ENCODE assay signal across 8 mouse cellular contexts in the genomic region with DNA sequence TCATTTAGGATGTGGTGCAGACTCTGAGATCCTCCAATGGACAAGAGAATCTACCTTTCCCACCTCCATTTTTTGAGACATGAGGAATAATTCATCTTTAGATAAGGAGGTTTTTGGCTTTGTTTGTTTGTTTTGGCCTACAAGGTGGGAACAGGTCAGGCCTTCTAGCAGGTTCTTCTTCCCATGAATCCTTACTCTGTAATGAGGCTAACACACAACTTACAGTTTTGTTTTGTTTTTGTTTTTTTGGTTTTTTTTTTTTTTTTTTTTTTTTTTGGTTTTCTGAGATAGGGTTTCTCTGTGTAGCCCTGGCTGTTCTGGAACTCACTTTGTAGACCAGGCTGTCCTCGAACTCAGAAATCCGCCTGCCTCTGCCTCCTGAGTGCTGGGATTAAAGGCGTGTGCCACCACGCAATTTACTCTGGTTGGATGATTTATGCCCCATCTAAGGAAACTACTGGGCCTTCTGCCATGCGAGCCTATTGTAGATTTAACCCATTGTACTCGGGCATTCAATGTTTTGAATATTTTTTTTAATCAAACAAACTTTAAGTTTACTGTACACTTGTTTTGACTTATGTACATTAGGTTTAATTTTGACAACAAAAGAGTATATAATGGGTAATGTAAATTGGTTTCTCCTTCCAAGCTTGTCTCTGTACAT. TPM values are rescaled to one million over a fixed set of nuclear protein-coding genes. Genes with fewer than 3 reads are reported as not detected.
DNase-seq lines count a peak whose midpoint lies in the region; ATAC-seq lines count a peak whose summit lies in the region.

No protein-coding gene starts in this region.

- no peak for ATAC-seq in heart, embryonic 11.5 days (replicated peaks; ENCODE audit: insufficient number of reproducible peaks, low FRiP score, low TSS enrichment)
- no peak for ATAC-seq in kidney, embryonic 15.5 days (replicated peaks; ENCODE audit: low FRiP score)
- no peak for ATAC-seq in megakaryocyte progenitor cell, adult 5-6 weeks (replicated peaks; ENCODE audit: poor library complexity)

- peak overlapping the region; percentile 81 for H3K4me2 ChIP-seq in heart, embryonic 11.5 days
- H3K4me2 ChIP-seq in kidney, embryonic 15.5 days, result peak overlapping the region; percentile 75

- no peaks in the 10 kb centered on the region for H3K27me3 ChIP-seq in heart, embryonic 11.5 days (ENCODE audit: control insufficient read depth, insufficient read depth, low read length)
- no peaks in the 10 kb centered on the region for H3K27me3 ChIP-seq in kidney, embryonic 15.5 days

- H3K27ac ChIP-seq in heart, embryonic 11.5 days (ENCODE audit: low read depth, low read length), result no peak overlapping the region
- H3K27ac ChIP-seq in kidney, embryonic 15.5 days, result peak overlapping the region; percentile 91; the same call in 1 of the 2 replicates

- no peak overlapping the region; the same call in 1 of the 2 replicates for H3K9ac ChIP-seq in heart, embryonic 11.5 days (ENCODE audit: low read depth, low read length)
- no peak overlapping the region; the same call in 1 of the 2 replicates for H3K9ac ChIP-seq in kidney, embryonic 15.5 days

- peaks cover 2% of the 10 kb centered on the region; the same call in 1 of the 2 replicates for H3K36me3 ChIP-seq in heart, embryonic 11.5 days (ENCODE audit: control insufficient read depth, insufficient read depth, low read length)
- H3K36me3 ChIP-seq in kidney, embryonic 15.5 days, result peaks cover 16% of the 10 kb centered on the region

- H3K9me3 ChIP-seq in heart, embryonic 11.5 days (replicated peaks; ENCODE audit: control insufficient read depth, low read length), result no peaks in the 10 kb centered on the region
- H3K9me3 ChIP-seq in kidney, embryonic 15.5 days (replicated peaks), result no peaks in the 10 kb centered on the region

- no peak for DNase-seq in heart, adult 11 months
- DNase-seq in adipocyte (ENCODE audit: low spot score), result peak; percentile 58
- peak; percentile 38 for DNase-seq in lung, postnatal 36 days
- no peak for DNase-seq in cerebellum, postnatal 14 days
- DNase-seq in adrenal gland, postnatal 4 days (ENCODE audit: low spot score in 2 of 2), result no peak

- peak overlapping the region; percentile 83; the same call in 1 of the 2 replicates for H3K4me3 ChIP-seq in heart, embryonic 11.5 days (ENCODE audit: low read depth, low read length)
- peak overlapping the region; percentile 78 for H3K4me3 ChIP-seq in kidney, embryonic 15.5 days (replicated peaks)

- 82% methylated on average over 6 of the region's 6 CpGs for WGBS in heart, embryonic 11.5 days (ENCODE audit: insufficient replicate concordance)
- 44% methylated on average over 6 of the region's 6 CpGs for WGBS in kidney, embryonic 15.5 days

- peaks cover 6% of the 10 kb centered on the region; the same call in 1 of the 2 replicates for H3K4me1 ChIP-seq in heart, embryonic 11.5 days (ENCODE audit: control insufficient read depth, insufficient read depth, low read length)
- H3K4me1 ChIP-seq in kidney, embryonic 15.5 days, result peaks cover 9% of the 10 kb centered on the region

RNA-seq across cellular contexts. Expression of a gene that starts 0.9 kb away (rescaled TPM):
- 18.2 and 20.8 TPM in 2 replicates for polyA plus RNA-seq in heart, embryonic 11.5 days (2014; fragmentation: Nextera tagmentation; extraction: Ambion mirVana)
- 20.5 and 24.0 TPM in 2 replicates for polyA plus RNA-seq in kidney, embryonic 15.5 days (2015; fragmentation: Nextera tagmentation; extraction: Ambion mirVana)
- total RNA-seq in megakaryocyte progenitor cell, adult 5-6 weeks (2015), result 26.5 and 28.7 TPM in 2 replicates
- total RNA-seq in megakaryocyte progenitor cell, adult 5-6 weeks (2017), result 22.0 and 25.8 TPM in 2 replicates
- 10 to 100 TPM; 37.7 to 43.5 TPM for total RNA-seq in adrenal gland, postnatal 4 days (2021)

RNA-seq across cellular contexts. Expression of a gene that starts 8.5 kb away (rescaled TPM):
- polyA plus RNA-seq in heart, embryonic 11.5 days (2014; fragmentation: Nextera tagmentation; extraction: Ambion mirVana), result 9.0 and 11.5 TPM in 2 replicates
- polyA plus RNA-seq in kidney, embryonic 15.5 days (2015; fragmentation: Nextera tagmentation; extraction: Ambion mirVana), result 17.7 and 19.5 TPM in 2 replicates
- total RNA-seq in megakaryocyte progenitor cell, adult 5-6 weeks (2015), result 34.6 and 37.6 TPM in 2 replicates
- total RNA-seq in megakaryocyte progenitor cell, adult 5-6 weeks (2017), result 27.4 and 31.9 TPM in 2 replicates
- total RNA-seq in adrenal gland, postnatal 4 days (2021), result 10 to 100 TPM; 32.9 to 36.4 TPM

RNA-seq across cellular contexts. Expression of a gene that starts 35.7 kb away (rescaled TPM):
- not detected in 2 replicates for polyA plus RNA-seq in heart, embryonic 11.5 days (2014; fragmentation: Nextera tagmentation; extraction: Ambion mirVana)
- not detected in 2 replicates for polyA plus RNA-seq in kidney, embryonic 15.5 days (2015; fragmentation: Nextera tagmentation; extraction: Ambion mirVana)
- total RNA-seq in megakaryocyte progenitor cell, adult 5-6 weeks (2015), result not detected in 2 replicates
- total RNA-seq in megakaryocyte progenitor cell, adult 5-6 weeks (2017), result 3.9 and 6.6 TPM in 2 replicates
- total RNA-seq in adrenal gland, postnatal 4 days (2021), result not detected

Comparison
In these comparisons a context has a peak if more than half of its experiments do, and no peak if none do; other contexts are left out.
1. DNase-seq: peak in adipocyte (single experiment) and lung, postnatal 36 days (single experiment); none in heart, adult 11 months (single experiment), cerebellum, postnatal 14 days (0 of 2) and adrenal gland, postnatal 4 days (0 of 2).